Mouse (Mus musculus) heart, embryonic 11.5 days (tissue): ENCODE measurements at regions not wholly inside any gene's neighbourhood (a gene's known extent, or its start where the extent isn't known, plus 50 kb on each side); places are given as distances from the start of the nearest gene placed in this dataset.

Source experiments
- ATAC-seq: fragments of 200-750 bp; cut with Nextera tagmentation; replicated peaks from 2 replicates; pipeline ENCODE4 v1.8.0; 2017; ENCODE audit warnings: moderate library complexity; ENCODE audit not compliant: insufficient number of reproducible peaks, low FRiP score, low TSS enrichment
- H3K27ac ChIP-seq: fragments of 300-500 bp; sonication (generic); 2 replicates; pipeline ENCODE4 v1.5.1; 2014; ENCODE audit warnings: mild to moderate bottlenecking, low read depth, low read length
- H3K27me3 ChIP-seq: fragments of 300-500 bp; sonication (generic); 2 replicates; pipeline ENCODE4 v1.6.1; 2014; ENCODE audit warnings: mild to moderate bottlenecking, low read length, mixed read lengths; ENCODE audit not compliant: control insufficient read depth, insufficient read depth
- H3K36me3 ChIP-seq: fragments of 300-500 bp; sonication (generic); 2 replicates; pipeline ENCODE4 v1.6.1; 2014; ENCODE audit warnings: mild to moderate bottlenecking, low read length, moderate library complexity, mixed read lengths; ENCODE audit not compliant: control insufficient read depth, insufficient read depth
- H3K4me1 ChIP-seq: fragments of 300-500 bp; sonication (generic); 2 replicates; pipeline ENCODE4 v1.6.1; 2014; ENCODE audit warnings: low read length; ENCODE audit not compliant: control insufficient read depth, insufficient read depth
- H3K4me2 ChIP-seq: fragments of 300-500 bp; sonication (generic); 2 replicates; pipeline ENCODE4 v1.6.1; 2014; ENCODE audit warnings: mild to moderate bottlenecking, moderate library complexity
- H3K4me3 ChIP-seq: fragments of 300-500 bp; sonication (generic); 2 replicates; pipeline ENCODE4 v1.5.1; 2014; ENCODE audit warnings: low read depth, low read length
- H3K9ac ChIP-seq: fragments of 300-500 bp; sonication (generic); 2 replicates; pipeline ENCODE4 v1.6.1; 2014; ENCODE audit warnings: mild to moderate bottlenecking, low read depth, low read length, moderate library complexity
- H3K9me3 ChIP-seq: fragments of 300-500 bp; sonication (generic); replicated peaks from 2 replicates; pipeline ENCODE4 v1.6.1; 2016; ENCODE audit warnings: low read length; ENCODE audit not compliant: control insufficient read depth
- WGBS: fragments of 180-500 bp; shearing (Covaris S2); extraction: QIAGEN DNeasy Blood & Tissue Kit; methylation state at CpG from one replicate; pipeline ENCODE4 v1.1.7; 2014; ENCODE audit not compliant: insufficient replicate concordance; 5-methylcytosine and 5-hydroxymethylcytosine counted together

- Histone ChIP-seq H3K36me3 (no peaks in the 10 kb centered on the region), H3K9me3 (no peaks in the 10 kb centered on the region), H3K27me3 (no peaks in the 10 kb centered on the region), H3K4me3 (no peak overlapping the region), H3K27ac (no peak overlapping the region), H3K4me1 (no peaks in the 10 kb centered on the region), H3K9ac (no peak overlapping the region), H3K4me2 (no peak overlapping the region)
- 76% methylated on average over 5 of the region's 5 CpGs for WGBS
- ATAC-seq, result no peak
These were observed 54.2 kb upstream of the Lep start for GRCm38 (mm10) chr6:29005803-29006202.
